Mouse (Mus musculus): ENCODE measurements around the gene Gpr19.

DNA sequence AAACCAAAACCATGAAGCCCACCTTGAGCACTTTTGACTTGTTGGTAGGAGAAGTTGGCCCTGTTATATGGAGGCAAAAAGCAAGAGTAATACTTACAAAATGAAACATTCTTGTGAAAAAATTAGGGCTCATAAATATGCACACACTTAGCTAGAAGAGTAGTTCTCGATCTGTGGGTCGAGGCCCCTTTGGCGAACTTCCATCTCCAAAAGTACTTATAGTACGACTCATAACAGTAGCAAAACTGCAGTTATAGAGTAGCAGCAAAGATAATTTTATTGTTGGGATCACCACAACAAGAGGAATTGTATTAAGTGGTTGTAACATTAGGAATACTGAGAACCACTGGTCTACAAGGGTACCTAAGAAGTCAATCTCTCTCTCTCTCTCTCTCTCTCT lies 41.4 kb upstream of the Gpr19 start:
- TF ChIP-seq CTCF (IDR thresholded peaks at IDR 0.05; ENCODE audit: extremely low read depth, insufficient read depth, low read length) (no peak), POLR2A (IDR thresholded peaks at IDR 0.05; ENCODE audit: extremely low read depth, insufficient read depth, low read length) (no peak)

Measured in cortical plate, adult 2 months (tissue).